Mouse (Mus musculus) intestine, embryonic 15.5 days (tissue): ENCODE measurements around the gene Tenm2. TPM values are rescaled to one million over a fixed set of nuclear protein-coding genes. Genes with fewer than 3 reads are reported as not detected.
A peak's percentile ranks its signal among the peaks of the same experiment; 100 is the strongest.

ENCODE experiments used
- ATAC-seq: fragments of 200-750 bp; cut with Nextera tagmentation; 2 replicates; pipeline ENCODE4 v1.8.0; 2017; ENCODE audit warnings: moderate TSS enrichment, moderate library complexity
- H3K27ac ChIP-seq: fragments of 300-500 bp; sonication (generic); 2 replicates; pipeline ENCODE4 v1.5.1; 2015; ENCODE audit warnings: mild to moderate bottlenecking, inconsistent platforms
- H3K27me3 ChIP-seq: fragments of 300-500 bp; sonication (generic); replicated peaks from 2 replicates; pipeline ENCODE4 v1.6.1; 2015; ENCODE audit warnings: inconsistent platforms
- H3K36me3 ChIP-seq: fragments of 300-500 bp; sonication (generic); 2 replicates; pipeline ENCODE4 v1.6.1; 2015; ENCODE audit warnings: inconsistent platforms
- H3K4me1 ChIP-seq: fragments of 300-500 bp; sonication (generic); replicated peaks from 2 replicates; pipeline ENCODE4 v1.6.1; 2015; ENCODE audit warnings: inconsistent platforms
- H3K4me2 ChIP-seq: fragments of 300-500 bp; sonication (generic); replicated peaks from 2 replicates; pipeline ENCODE4 v1.6.1; 2015; ENCODE audit warnings: mild to moderate bottlenecking, inconsistent platforms
- H3K4me3 ChIP-seq: fragments of 300-500 bp; sonication (generic); replicated peaks from 2 replicates; pipeline ENCODE4 v1.5.1; 2015; ENCODE audit warnings: inconsistent platforms
- H3K9ac ChIP-seq: fragments of 300-500 bp; sonication (generic); 2 replicates; pipeline ENCODE4 v1.6.1; 2015; ENCODE audit warnings: inconsistent platforms
- H3K9me3 ChIP-seq: fragments of 300-500 bp; sonication (generic); 2 replicates; pipeline ENCODE4 v1.6.1; 2016; ENCODE audit warnings: inconsistent platforms
- WGBS: fragments of 180-500 bp; shearing (Covaris S2); methylation state at CpG from one replicate; pipeline ENCODE4 v1.1.7; 2015; 5-methylcytosine and 5-hydroxymethylcytosine counted together
- polyA plus RNA-seq: library from polyadenylated mRNA; unstranded; fragments of >200 nt; fragmentation: Nextera tagmentation; extraction: Ambion mirVana; gene quantifications from 2 replicates; pipeline ENCODE4 v1.2.1, GENCODE M21; 2015

The Tenm2 gene
- polyA plus RNA-seq, 1 experiment from 2014 or later = 0.65 TPM

- 74% methylated on average over 9 of the region's 9 CpGs for WGBS
- no peaks in the 10 kb centered on the region for H3K4me1 ChIP-seq
- H3K4me3 ChIP-seq = no peak overlapping the region
- ATAC-seq = no peak
- H3K36me3 ChIP-seq = no peaks in the 10 kb centered on the region
- H3K9me3 ChIP-seq = no peaks in the 10 kb centered on the region
- no peak overlapping the region for H3K4me2 ChIP-seq
- H3K27me3 ChIP-seq = no peaks in the 10 kb centered on the region
- H3K27ac ChIP-seq = no peak overlapping the region
- H3K9ac ChIP-seq = no peak overlapping the region
These were observed 698.1 kb downstream of the Tenm2 start for GRCm38 (mm10) chr11:36537573-36538133.

DNA sequence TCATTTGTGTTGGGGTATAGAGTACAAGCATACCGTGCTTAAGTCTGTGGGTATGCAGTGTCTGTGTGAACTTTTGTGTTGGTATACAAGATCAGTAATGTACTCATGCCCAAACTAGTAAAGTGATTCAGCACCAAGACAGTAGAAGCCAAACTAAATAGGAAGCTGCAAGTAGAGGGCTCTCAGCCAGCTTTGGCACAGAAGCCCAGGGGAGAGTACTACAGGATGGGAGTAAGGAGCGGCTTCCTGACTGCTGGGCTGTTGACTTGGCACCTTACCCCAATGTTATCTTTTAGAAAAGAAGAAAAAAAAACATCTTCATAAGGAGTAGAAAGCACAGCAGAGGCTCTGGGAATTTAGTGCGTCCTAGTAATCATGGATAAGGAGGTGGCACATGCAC, 700.2 kb downstream of the Tenm2 start:
- 83% methylated on average over 3 of the region's 3 CpGs for WGBS
- no peak for ATAC-seq
- no peaks in the 10 kb centered on the region for H3K4me1 ChIP-seq
- no peaks in the 10 kb centered on the region for H3K27me3 ChIP-seq
- H3K9ac ChIP-seq = no peak overlapping the region
- no peak overlapping the region for H3K4me3 ChIP-seq
- no peaks in the 10 kb centered on the region for H3K36me3 ChIP-seq
- H3K4me2 ChIP-seq = no peak overlapping the region
- H3K9me3 ChIP-seq = no peaks in the 10 kb centered on the region
- no peak overlapping the region for H3K27ac ChIP-seq

DNA sequence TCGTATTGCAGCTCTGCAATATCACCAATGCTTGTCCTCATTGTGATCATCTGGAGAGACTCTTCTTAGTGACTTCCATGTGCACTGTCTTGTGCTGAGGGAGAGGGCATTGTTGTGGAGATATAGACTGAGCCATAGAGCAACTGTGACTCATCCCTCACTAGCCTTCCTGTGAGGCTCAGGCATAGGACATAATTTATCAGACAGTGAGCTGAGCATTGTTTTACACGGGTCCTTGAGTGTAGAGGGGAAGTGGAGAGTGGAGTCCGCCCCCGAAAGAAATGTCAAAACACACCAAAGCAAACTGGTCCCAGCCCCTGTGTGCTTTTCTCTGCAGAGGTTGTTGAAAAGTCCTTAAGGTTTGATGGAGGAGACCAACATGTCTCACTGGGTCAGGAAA, 704.1 kb downstream of the Tenm2 start:
- Histone ChIP-seq H3K36me3 (no peaks in the 10 kb centered on the region), H3K4me1 (no peaks in the 10 kb centered on the region), H3K27me3 (no peaks in the 10 kb centered on the region), H3K4me2 (no peak overlapping the region), H3K4me3 (no peak overlapping the region), H3K9me3 (no peaks in the 10 kb centered on the region), H3K27ac (no peak overlapping the region), H3K9ac (no peak overlapping the region)
- 64% methylated on average over 4 of the region's 4 CpGs for WGBS
- ATAC-seq = no peak

GRCm38 (mm10) chr11:36527509-36527908, 708.3 kb downstream of the Tenm2 start:
- Histone ChIP-seq H3K4me3 (no peak overlapping the region), H3K4me2 (no peak overlapping the region), H3K4me1 (no peaks in the 10 kb centered on the region), H3K36me3 (no peaks in the 10 kb centered on the region), H3K27ac (no peak overlapping the region), H3K27me3 (no peaks in the 10 kb centered on the region), H3K9me3 (no peaks in the 10 kb centered on the region), H3K9ac (no peak overlapping the region)
- no peak for ATAC-seq
- WGBS = 66% methylated on average over 4 of the region's 4 CpGs

DNA sequence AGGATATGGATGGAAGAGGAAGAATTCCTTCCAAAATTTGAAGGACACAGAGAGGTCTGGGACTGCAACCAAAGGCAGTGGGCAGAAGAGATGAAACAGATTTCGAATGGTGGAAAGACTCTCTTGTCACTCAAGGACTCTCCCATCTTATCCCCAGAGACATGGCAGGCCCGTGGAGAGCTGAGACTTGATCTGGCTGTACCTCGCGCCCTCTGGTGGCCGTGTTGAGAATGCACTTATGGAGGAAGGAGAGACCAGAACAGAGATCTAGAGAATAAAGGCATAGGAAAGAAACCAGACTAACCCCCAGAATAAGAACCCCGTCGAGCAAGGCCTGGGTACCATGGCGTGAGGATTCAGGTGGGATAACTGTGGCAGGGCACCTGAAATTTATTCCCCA, 709.4 kb downstream of the Tenm2 start:
- Histone ChIP-seq H3K36me3 (no peaks in the 10 kb centered on the region), H3K27ac (no peak overlapping the region), H3K9ac (no peak overlapping the region), H3K27me3 (no peaks in the 10 kb centered on the region), H3K9me3 (no peaks in the 10 kb centered on the region), H3K4me2 (no peak overlapping the region), H3K4me3 (no peak overlapping the region), H3K4me1 (0 out of 2 replicates have a peak, but pooled peaks cover 2% of the 10 kb centered on the region)
- 22% methylated on average over 8 of the region's 8 CpGs for WGBS
- no peak for ATAC-seq

DNA sequence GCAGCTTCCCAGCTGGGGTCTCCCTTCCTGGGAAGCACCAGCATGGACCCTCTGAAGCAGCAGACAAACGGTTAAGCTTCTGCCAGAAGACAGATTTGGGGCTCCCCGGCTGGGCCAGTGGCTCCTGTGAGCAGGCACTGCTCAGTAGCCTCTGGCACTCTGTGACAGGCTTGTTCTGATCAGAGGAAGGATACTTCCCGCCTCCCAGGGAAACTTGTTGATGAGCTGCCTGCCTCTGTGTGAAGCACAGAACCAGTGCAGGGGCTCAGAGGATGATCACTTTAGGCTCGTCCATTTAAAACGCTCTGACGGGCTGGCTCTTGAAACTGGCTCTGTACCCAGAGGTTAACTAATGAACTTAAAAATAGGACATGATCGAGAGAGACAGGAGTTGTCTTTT, 723.3 kb downstream of the Tenm2 start:
- H3K4me3 ChIP-seq = no peak overlapping the region
- H3K9me3 ChIP-seq = no peaks in the 10 kb centered on the region
- H3K27me3 ChIP-seq = no peaks in the 10 kb centered on the region
- no peak for ATAC-seq
- no peaks in the 10 kb centered on the region for H3K36me3 ChIP-seq
- no peak overlapping the region for H3K27ac ChIP-seq
- H3K4me2 ChIP-seq = no peak overlapping the region
- H3K9ac ChIP-seq = no peak overlapping the region
- no peaks in the 10 kb centered on the region for H3K4me1 ChIP-seq
- WGBS = 57% methylated on average over 7 of the region's 7 CpGs

DNA sequence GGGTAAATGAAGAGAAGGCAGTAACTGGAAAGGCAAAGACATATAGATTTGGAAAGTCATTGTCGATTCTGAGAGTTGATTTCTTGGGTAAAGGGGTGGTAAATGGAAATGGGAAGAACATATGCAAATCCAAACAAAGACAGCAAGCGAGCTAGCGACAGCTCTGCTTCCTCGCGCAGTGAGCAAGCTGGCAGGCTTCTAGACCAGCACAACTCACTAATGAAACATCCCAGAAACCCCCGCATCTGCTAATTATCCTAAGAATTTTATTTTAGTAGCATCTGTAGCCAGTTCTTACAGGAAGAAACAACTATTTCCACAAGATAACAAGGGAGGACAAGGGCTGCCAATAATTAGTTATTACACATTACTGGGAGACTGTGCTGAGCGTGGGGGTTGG, 727.5 kb downstream of the Tenm2 start:
- 75% methylated on average over 7 of the region's 7 CpGs for WGBS
- ATAC-seq = no peak
- no peak overlapping the region for H3K27ac ChIP-seq
- H3K27me3 ChIP-seq = no peaks in the 10 kb centered on the region
- H3K9me3 ChIP-seq = no peaks in the 10 kb centered on the region
- H3K9ac ChIP-seq = no peak overlapping the region
- no peaks in the 10 kb centered on the region for H3K4me1 ChIP-seq
- no peaks in the 10 kb centered on the region for H3K36me3 ChIP-seq
- H3K4me3 ChIP-seq = no peak overlapping the region
- H3K4me2 ChIP-seq = no peak overlapping the region

- 65% methylated on average over 9 of the region's 9 CpGs for WGBS
These were observed 740.7 kb downstream of the Tenm2 start for GRCm38 (mm10) chr11:36494898-36495548.

DNA sequence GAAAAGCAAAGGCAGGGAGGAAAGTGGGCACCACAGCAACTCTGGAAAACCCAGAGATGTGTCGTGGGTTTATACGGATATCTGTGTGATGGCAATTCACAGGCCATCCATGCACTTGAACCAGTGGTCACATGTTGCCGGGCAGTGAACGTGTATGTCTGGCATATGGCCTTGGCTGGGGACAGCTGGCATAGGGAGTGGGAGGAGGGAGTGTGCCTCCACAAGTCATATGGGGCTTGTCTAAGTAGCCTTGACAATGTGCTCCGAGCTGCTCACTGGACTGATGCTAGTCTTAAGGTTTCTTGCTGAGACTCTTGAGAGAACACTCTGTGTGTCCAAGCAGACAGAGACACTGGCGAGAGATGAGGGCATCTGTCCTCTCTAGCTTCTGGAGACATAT, 743.5 kb downstream of the Tenm2 start:
- Histone ChIP-seq H3K27ac (no peak overlapping the region), H3K4me1 (no peaks in the 10 kb centered on the region), H3K27me3 (no peaks in the 10 kb centered on the region), H3K4me3 (no peak overlapping the region), H3K9ac (no peak overlapping the region), H3K9me3 (no peaks in the 10 kb centered on the region), H3K36me3 (no peaks in the 10 kb centered on the region), H3K4me2 (no peak overlapping the region)
- 84% methylated on average over 6 of the region's 6 CpGs for WGBS
- ATAC-seq = no peak

More at GRCm38 (mm10) chr11:36494898-36495548, 740.7 kb downstream of the Tenm2 start:
- H3K27ac ChIP-seq = no peak overlapping the region
- no peak for ATAC-seq
- H3K9ac ChIP-seq = no peak overlapping the region
- no peaks in the 10 kb centered on the region for H3K4me1 ChIP-seq
- H3K4me3 ChIP-seq = no peak overlapping the region
- no peaks in the 10 kb centered on the region for H3K27me3 ChIP-seq
- H3K4me2 ChIP-seq = no peak overlapping the region
- H3K9me3 ChIP-seq = no peaks in the 10 kb centered on the region
- H3K36me3 ChIP-seq = no peaks in the 10 kb centered on the region

- no peak for ATAC-seq
- Histone ChIP-seq H3K4me2 (no peak overlapping the region), H3K9ac (no peak overlapping the region), H3K4me3 (no peak overlapping the region), H3K9me3 (no peaks in the 10 kb centered on the region), H3K4me1 (no peaks in the 10 kb centered on the region), H3K27ac (no peak overlapping the region), H3K27me3 (no peaks in the 10 kb centered on the region), H3K36me3 (no peaks in the 10 kb centered on the region)
- WGBS = 50% methylated on average over 7 of the region's 7 CpGs
These were observed 745.7 kb downstream of the Tenm2 start for GRCm38 (mm10) chr11:36490085-36490484.

DNA sequence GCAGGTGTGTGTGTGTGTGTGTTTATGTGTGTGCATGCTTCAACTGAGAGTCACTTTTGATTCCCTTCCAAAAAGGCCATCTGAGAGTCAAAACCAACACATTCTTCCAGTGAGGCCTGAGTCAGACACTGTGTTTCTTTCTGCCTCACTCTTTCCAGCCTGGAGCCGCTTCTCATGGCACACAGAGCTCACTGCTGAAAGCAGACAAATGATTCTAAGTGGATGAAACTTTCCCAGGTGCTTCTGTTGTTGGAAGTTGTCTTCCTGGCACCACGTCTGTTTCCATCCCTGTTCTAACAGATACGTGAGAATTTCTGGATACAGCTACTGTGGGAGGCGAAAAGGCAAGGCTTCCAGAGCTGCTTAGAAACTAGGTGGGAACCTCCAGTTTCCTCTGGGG, 747.1 kb downstream of the Tenm2 start:
- no peak for ATAC-seq
- no peak overlapping the region for H3K4me3 ChIP-seq

DNA sequence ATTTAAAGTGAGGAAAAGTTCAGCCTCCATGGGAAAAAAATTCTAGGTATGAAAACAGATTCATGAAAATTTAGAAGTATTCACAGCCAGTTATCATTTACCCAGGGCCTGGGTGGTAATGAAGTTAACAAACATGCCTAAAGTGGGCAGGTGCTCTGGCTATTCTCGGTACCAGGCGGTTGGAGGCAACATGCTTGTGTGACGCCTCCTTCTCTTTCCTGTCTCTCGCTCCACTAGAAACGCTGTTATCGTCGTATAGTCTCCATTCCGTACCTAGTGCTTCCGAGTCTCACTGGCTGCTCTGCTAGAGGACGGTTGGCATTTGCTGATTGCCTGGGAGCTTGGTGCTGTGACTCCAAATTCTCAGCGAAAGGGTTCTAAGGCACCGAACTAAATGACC, 749.7 kb downstream of the Tenm2 start:
- Histone ChIP-seq H3K4me2 (peak overlapping the region; percentile 14; the same call in 1 of the 2 replicates), H3K4me1 (no peaks in the 10 kb centered on the region), H3K27me3 (0 out of 2 replicates have a peak, but pooled peaks cover 4% of the 10 kb centered on the region), H3K9me3 (no peaks in the 10 kb centered on the region), H3K9ac (no peak overlapping the region), H3K4me3 (no peak overlapping the region), H3K27ac (no peak overlapping the region), H3K36me3 (no peaks in the 10 kb centered on the region)
- no peak for ATAC-seq
- WGBS = 29% methylated on average over 12 of the region's 12 CpGs

More for the DNA sequence above, 747.1 kb downstream of the Tenm2 start:
- 0 out of 2 replicates have a peak, but pooled peaks cover 4% of the 10 kb centered on the region for H3K27me3 ChIP-seq
- WGBS = 61% methylated on average over 4 of the region's 4 CpGs
- H3K9ac ChIP-seq = no peak overlapping the region
- H3K9me3 ChIP-seq = no peaks in the 10 kb centered on the region
- no peaks in the 10 kb centered on the region for H3K36me3 ChIP-seq
- H3K27ac ChIP-seq = no peak overlapping the region
- no peaks in the 10 kb centered on the region for H3K4me1 ChIP-seq
- H3K4me2 ChIP-seq = no peak overlapping the region

GRCm38 (mm10) chr11:36484466-36485069, 751.2 kb downstream of the Tenm2 start:
- no peaks in the 10 kb centered on the region for H3K4me1 ChIP-seq
- no peak overlapping the region for H3K9ac ChIP-seq
- H3K27ac ChIP-seq = no peak overlapping the region
- no peak for ATAC-seq
- no peaks in the 10 kb centered on the region for H3K9me3 ChIP-seq
- H3K36me3 ChIP-seq = no peaks in the 10 kb centered on the region
- no peak overlapping the region for H3K4me2 ChIP-seq
- H3K27me3 ChIP-seq = 0 out of 2 replicates have a peak, but pooled peaks cover 4% of the 10 kb centered on the region
- H3K4me3 ChIP-seq = no peak overlapping the region
- WGBS = 56% methylated on average over 8 of the region's 8 CpGs
